Mouse (Mus musculus): ENCODE data around the gene Chpf2. TPM values are rescaled to one million over a fixed set of nuclear protein-coding genes. Genes with fewer than 3 reads are reported as not detected.

Chpf2 gene
- total RNA-seq, 2 experiments from 2014 or later = 60.8 to 64.9 TPM

DNA sequence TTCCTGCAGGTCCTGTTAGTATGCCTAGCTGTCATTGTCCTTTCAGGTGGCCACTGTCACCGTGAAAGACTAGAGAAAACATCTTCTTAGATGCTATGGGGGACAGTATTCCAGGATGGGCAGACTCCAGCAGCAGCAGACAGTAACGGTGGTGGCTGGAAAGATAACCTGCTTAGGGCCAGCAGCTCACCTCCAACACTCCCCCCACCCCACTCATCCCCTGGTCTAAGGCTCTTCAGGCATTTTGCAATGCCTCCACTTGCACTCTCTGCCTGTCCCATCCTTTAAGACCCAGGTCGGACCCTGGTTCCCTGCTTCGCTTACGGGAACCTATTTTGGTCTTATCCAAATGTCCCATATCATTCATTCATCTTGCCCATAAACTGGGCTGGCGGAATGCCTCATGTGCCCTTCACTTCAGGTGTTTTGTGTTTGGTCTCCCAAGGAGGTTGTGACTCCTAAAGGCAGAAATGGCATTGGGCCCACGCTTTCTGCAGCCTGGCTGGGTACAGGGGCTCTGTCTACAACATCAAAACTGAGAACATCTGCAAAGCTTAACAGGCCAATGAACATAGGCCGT is 17.0 kb downstream of the Chpf2 start:
- no peak for DNase-seq (ENCODE audit: low spot score in 2 of 2)

DNA sequence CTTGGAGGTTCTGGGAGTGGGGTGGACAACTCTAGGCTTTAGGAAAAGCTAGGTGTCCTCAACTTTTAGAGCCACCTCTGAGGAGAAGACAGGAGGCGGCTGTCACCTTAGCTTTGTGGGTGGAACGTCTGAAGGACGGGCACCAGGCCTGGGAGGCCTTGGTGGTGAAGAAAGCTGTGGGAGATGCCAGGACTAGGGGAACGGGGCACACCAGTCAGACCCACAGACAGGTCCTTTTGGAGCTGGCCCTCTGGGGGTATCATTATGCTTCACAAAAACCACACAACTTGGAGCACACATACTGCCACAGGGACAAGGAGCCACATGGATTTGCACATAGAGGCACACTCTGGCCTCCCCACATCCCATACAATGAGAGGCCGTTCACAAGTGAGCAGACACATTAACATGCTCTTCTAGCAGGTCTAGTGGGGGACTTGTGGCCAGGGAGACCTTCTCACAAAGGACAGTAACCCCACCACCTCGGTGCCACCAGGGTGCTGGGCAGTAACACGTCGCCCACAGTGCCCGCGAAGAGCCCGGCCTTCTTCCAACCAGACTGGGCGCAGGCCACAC is 17.6 kb downstream of the Chpf2 start:
- no peak for DNase-seq (ENCODE audit: low spot score in 2 of 2)

DNA sequence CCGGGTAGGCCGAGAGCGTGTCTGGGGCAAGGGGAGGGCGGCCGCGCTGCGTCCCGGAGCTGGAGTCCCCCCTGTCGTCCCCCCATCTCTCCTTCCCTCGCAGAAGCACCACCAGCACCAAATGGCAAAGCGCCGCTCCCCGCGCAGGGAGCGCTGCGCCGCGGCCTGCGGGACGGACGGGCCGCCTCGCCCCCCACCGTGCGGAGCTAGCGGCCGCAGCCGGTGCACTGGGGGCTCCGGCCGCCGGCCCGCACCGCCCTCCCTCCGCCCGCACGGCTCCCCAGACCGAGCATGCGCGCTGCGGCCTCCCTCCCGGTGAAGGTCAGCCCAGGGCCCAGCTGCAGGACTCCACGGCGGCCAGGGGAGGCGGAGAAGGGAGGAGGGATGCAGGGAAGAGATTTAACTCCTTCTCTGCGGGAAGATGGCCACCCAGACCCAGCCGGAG is 18.1 kb downstream of the Chpf2 start:
- DNase-seq (ENCODE audit: low spot score in 2 of 2) = peak in 1 of 2 experiments; percentile 75

GRCm38 (mm10) chr5:24605321-24605979 is 18.9 kb downstream of the Chpf2 start:
- no peak for DNase-seq (ENCODE audit: low spot score in 2 of 2)

DNA sequence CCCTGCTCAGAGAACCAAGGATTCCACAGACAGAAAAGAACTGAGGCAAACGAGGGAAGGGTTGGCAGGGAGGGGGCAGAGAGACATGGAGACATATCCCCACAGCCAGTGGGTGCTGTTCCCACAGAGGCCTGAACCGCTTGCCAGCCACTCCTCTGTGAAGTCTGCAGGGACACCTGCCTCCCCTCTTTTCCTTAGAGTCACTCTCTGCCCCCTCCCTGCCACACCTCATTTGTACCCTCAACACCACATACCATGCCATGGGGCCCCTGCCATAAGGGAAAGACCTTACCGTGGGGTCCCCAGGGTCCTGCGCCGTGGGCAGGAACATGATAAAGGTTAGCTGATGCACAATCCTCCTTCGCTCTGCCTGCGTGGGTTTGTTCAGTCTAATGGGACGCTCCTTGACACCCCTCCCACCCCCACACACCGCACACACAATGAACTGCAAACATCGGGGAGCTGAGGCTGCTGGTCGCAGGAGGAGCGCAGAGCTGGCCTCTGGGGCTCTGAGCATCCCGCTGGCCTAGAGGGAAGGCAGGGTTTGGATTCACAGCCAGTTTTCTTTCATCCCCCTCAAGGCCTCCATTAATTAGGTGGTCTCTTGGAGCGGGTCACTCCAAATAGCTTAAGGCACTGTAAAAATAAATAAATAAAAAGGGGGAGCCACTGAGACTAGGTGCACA is 19.6 kb downstream of the Chpf2 start:
- no peak for DNase-seq (ENCODE audit: low spot score in 2 of 2)

GRCm38 (mm10) chr5:24609388-24609787 is 22.8 kb downstream of the Chpf2 start:
- no peak for DNase-seq (ENCODE audit: low spot score in 2 of 2)

DNA sequence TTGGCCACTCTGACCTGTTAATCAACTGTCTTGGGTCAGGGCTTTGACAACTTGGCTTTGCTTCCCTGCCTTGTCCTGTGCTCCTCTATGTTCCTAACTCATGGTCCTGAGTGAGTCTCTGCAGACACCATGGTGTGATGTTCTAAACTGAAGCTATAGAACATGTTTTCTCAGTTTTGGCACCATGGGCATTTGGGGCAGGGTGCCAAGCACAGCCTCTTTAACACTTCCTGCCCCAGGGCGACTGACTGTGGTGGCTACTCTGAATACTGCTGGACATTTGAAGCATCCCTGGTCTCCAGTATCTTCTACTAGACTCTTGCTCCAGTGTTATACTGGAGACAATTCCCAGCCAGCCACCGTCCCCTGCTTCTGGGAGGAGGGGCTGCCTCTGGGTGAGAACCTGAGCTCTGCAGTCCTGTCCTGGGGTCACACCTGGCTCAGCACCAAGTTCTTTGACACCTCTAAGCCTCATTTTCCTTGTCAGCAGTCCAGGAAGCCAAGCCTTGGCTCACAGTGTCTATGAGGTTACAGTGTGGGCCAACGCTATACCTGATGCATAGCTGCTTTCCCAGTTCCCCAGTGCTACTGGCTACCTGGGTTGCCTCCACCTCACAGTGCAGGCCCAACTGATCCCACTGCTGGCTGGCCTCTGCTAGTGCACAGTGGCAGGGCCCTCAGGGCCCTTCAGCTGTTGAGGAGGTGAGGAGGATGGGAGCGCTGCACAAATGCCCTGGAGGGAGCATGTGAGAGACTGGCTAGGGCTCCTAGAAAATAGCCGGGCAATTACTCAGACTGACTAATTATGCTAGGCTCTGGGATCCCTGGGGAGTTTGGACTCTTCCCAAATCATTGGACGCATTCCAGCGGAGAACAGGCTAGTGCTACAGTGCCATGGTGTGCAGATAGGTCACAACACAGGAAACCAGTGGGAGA is 25.1 kb downstream of the Chpf2 start:
- peak in 1 of 2 experiments; percentile 66 for DNase-seq (ENCODE audit: low spot score in 2 of 2)

DNA sequence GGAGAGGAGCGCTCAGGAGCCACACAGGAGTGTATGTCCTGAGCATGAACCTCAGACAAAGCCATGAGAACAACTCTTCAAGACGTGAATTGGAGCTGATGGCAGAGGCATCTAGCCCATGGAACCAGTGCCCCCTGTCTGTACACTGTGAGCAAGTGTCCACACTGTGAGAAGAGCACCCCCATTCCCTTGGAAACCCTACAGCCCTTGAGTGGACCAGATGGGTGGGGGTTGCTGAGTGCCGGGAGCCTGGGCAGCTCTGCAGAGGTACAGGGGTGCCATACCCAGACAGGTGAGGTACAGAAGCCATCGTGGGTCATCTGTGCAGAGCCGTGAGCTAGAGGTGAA is 25.7 kb downstream of the Chpf2 start:
- DNase-seq (ENCODE audit: low spot score in 2 of 2) = no peak

DNA sequence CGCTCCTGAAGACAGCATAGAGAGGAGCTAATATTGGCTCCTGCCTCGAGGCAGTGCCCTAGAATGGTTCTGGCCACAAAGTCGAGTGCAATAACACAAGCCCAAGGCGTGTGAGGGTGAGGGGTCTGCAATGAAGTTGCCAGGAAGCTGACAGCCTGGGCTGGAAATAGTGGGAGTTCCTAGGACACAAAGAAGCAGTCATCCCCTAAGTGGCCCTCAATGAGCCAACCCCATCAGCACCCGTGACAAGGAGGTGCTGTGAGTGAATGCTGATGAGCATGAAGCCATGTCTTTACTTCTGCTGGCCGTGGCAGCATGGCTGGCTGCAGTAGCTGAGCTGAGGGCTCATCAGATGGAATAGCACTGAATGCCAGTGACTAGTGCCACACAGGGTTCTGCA is 28.6 kb downstream of the Chpf2 start:
- no peak for DNase-seq (ENCODE audit: low spot score in 2 of 2)

GRCm38 (mm10) chr5:24618921-24619320 is 32.4 kb downstream of the Chpf2 start:
- DNase-seq (ENCODE audit: low spot score in 2 of 2) = no peak

GRCm38 (mm10) chr5:24620116-24620515 is 33.6 kb downstream of the Chpf2 start:
- no peak for DNase-seq (ENCODE audit: low spot score in 2 of 2)

DNA sequence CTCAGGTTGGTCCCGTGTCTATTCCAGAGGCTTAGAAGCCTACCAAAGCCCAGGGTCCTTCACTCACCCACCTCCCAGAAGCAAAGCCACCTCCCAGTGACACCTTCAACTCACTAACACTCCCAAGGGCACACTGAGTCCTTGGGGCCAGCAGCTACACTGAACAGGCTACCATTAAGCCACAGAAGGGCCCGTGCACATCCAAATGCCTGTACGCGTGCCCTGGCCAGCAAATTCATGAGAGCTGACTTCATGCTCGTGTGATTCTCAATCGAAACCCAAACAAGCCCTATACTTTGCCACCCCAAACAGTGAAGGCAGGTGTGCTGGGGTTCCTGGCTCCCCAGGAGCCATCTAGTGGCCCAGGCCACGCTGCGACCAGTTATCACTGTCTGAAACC is 34.1 kb downstream of the Chpf2 start:
- no peak for DNase-seq (ENCODE audit: low spot score in 2 of 2)

DNA sequence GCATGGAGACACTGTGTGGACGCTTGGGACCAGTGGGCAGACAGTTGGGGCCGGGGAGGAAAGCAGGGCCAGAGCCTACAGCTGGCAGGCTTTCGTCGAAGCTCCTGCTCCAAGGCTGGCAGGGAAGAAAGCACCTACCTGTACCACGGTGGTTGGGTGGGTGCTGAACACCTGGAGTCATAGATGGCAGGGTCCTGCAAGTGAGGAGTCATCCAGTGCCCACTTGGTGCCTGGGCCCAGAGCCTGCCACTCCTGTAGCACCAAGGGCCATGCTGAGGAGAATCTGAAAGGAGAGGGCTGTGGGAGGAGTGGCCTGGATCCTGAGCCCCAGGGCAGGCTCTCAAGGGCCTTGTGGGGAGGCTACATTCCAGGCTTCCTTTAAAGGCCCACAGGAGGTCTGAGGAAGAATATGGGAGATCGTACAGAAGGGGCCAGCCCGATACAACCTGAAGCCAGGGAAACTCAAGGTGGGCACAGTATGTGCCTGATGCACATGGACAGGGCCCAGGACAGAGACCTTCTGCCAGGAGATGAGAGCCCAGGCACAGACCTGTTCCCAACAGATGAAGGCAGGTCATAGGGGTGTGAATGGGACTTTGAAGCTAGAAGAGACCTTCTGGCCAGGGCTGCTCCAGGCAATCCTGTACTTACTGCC is 36.0 kb downstream of the Chpf2 start:
- DNase-seq (ENCODE audit: low spot score in 2 of 2) = no peak

DNA sequence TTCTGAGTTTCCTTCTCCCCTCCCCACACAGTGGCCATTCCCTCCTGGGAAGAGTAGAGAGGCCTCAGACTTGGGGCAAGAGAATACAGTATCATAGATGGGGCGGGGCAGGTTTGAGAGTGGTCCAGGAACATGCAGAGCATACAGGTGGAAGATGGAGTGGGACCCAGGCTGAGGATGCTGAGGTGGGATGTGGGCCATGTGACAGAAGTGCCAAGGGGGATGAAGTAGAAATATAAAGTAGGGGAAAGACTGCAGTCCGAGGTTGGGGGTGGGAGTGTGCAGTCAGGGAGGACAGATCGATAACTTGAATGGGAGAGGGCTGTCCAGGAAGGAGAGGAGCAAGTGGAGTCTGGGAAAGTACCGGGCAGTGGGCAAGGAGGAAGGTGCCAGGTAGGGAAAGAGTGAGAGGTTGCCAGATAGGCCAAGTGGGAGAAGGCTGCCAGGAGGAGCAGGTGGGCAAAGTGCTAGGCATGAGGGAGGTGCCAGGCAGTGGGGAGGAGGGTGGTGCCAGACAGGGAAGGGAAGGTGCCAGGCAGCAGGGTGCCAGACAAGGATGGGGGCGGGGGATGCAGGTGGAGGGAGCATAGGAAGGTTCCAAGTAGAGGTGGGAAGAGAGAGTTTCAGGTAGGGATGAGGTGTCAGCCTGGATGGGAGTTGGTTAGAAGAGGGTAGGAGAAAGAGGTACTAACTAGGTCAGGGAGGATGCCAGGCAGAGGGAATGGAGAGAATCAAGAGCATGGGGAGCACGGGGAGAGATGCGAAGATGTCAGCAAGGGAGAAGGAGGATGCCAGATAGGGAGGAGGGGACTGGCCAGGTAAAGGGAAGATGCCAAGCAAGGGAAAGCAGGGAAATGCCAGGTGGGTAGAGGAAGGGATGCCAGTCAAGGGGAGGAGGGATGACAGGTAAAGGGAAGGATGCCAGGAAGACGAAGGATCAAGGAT is 36.8 kb downstream of the Chpf2 start:
- peak in 1 of 2 experiments; percentile 25 for DNase-seq (ENCODE audit: low spot score in 2 of 2)

GRCm38 (mm10) chr5:24623986-24624821 is 37.7 kb downstream of the Chpf2 start, which contains the start of gene Smarcd3:
TSS of gene Smarcd3 (minus strand) at chr5:24624411.
- DNase-seq (ENCODE audit: low spot score in 2 of 2) = peak; percentile 85 to 90

DNA sequence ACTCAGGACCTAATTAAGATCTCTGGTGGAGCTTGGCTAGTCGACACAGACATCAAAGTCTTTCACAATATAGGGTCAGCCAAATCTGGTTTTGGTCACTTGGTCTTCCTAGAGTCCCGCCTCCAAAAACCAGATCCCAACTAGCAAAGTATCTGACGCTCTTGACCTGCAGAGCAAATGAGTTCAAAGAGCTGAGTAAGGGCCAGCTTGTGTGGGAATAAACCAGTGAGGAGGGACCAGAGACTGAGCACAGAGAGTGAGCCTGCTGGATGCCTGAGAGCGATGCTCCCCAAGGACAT is 38.2 kb downstream of the Chpf2 start:
- DNase-seq (ENCODE audit: low spot score in 2 of 2) = no peak

DNA sequence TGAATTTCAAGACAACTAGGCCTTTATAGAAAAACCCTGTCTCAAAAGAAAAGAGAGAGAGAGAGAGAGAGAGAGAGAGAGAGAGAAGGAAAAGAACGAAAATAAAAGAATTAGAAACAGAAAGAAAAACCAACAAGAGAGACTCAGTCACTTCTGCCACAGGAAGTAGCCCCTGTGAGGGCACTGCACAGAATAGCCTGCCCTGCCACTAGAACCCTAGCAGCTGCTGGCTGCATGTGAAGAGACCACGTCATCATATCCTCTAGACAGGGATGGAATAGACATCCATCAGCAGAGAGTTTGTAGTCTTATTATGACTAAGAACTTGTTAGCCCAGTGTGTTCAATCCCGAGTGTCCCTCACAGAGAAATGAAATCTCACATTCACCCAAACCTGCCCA is 43.2 kb downstream of the Chpf2 start:
- DNase-seq (ENCODE audit: low spot score in 2 of 2) = no peak

- no peak for DNase-seq (ENCODE audit: low spot score in 2 of 2)
Observed at GRCm38 (mm10) chr5:24635093-24635492, 48.6 kb downstream of the Chpf2 start.

Data from layer of hippocampus, adult 18-20 months (tissue).